Mouse (Mus musculus) monocyte, adult 59 days (primary cell): ENCODE results near the gene U2af1l4. TPM values are rescaled to one million over a fixed set of nuclear protein-coding genes. Genes with fewer than 3 reads are reported as not detected.

Source experiments
- total RNA-seq, 2 experiments: library from RNA; stranded (reverse); gene quantifications; one replicate each; pipeline ENCODE4 v1.2.4; 2023

Gene U2af1l4
- 10 to 100 TPM; 66.5 to 69.1 TPM for total RNA-seq

GRCm38 (mm10) chr7:30563117-30563905 lies at the start of gene U2af1l4, which contains the start of the genes Gm49396 and Psenen:
Gene U2af1l4, plus strand, starts transcription at chr7:30563301.
Gene Gm49396, plus strand, starts transcription at chr7:30563344.
Gene Psenen, minus strand, starts transcription at chr7:30563627.

DNA sequence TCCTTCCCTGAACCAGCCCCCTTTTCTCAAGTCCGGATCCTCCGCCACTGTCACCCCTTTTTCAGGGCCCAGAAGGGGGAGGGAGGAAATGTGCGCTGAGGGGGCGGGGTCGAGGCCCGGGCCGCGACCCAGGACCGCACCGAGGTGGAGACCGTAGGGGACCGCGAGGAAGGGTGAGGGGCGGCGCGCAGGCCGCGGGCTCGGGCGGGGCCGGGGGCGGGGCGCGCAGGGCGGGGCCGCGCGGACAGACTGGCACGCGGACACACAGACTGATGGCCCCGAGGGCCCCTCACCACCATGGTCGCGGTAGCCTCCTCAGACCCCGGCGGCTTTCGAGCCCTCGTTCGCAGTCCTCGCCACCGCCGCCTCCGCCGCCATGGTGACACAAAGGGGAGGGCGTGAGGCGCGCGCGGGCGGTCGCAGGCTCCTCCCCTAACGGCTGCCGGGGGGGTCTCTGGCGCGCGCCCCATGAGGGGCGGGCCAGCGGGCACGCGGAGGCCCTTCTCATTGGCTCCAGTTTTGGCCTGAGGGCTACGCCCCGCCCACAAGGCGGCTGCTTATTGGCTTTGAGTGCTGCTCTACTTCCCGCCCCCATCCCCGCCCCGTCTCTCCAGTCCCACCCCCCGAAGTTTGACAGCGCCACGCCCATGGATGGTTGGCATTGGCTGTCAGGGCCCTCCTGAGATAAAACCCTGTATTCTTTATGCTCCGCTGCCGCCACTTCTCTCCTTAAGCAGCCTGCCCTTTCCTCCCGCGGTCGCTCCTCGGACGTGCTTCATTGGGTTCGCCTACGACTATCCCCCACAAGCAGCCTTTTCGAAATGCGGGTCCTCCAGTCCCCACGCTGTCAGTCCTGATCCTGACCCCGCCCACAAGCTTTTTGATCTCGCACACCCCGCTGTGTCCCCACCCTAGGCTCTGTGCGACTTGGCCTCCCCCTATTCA lies 28.2 kb upstream of the U2af1l4 start, which contains the start of gene Arhgap33:
TSS of gene Arhgap33 (minus strand) at position 428 of the 945 bp plus-strand sequence.

GRCm38 (mm10) chr7:30552102-30553020 lies 10.7 kb upstream of the U2af1l4 start, which contains the start of the genes Hspb6 and Proser3:
Gene Hspb6, plus strand, starts transcription at chr7:30552178.
Gene Proser3, minus strand, starts transcription at chr7:30552299.

GRCm38 (mm10) chr7:30559443-30559954 lies 3.6 kb upstream of the U2af1l4 start, which contains the start of gene Lin37:
Gene Lin37, minus strand, starts transcription at chr7:30559838.

GRCm38 (mm10) chr7:30564970-30565571 lies 2.0 kb downstream of the U2af1l4 start, which contains the start of gene Igflr1:
Gene Igflr1, plus strand, starts transcription at chr7:30565427.

DNA sequence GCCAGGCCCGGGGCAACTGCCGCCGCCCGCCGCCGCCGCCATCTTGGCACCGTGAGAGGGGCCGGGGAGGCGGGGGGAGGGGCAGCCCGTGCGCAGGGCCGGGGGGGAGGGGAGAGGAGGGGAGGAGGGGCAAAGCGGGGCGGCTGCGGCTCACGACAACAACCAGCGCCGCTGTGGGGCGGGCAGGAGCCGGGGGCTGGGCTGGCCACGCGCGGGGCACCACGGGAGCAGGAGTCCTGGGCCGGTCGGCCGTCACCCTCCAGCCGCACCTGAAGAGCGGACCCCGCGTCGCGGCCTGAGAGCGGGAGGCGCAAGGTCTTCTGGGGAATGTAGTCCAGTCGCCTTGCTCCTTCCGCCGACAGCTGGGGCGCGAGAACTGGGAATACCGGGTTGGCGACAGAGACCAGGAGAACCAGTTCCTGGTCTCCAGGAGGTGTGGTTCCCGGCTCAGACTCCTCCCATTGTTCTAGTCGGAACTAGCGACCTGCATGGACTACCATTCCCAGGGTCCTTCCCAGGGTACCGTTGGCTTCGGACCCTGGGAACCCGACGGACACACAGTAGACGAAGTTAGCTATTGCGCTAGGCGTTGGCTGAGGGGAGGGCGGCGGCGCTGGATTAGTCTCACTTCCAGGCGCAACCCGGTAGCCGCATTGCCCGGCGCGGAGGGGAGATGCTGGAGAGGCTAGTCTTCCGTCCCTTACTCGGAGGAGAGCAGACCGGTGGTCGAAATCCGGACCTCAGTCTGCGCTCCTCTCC lies 25.8 kb downstream of the U2af1l4 start, which contains the start of gene Kmt2b:
TSS of gene Kmt2b (minus strand) at position 51 of the 759 bp plus-strand sequence.

GRCm38 (mm10) chr7:30598786-30599185 lies 35.7 kb downstream of the U2af1l4 start, which contains the start of gene Zbtb32:
Gene Zbtb32, minus strand, starts transcription at chr7:30598909.

GRCm38 (mm10) chr7:30612654-30613402 lies 49.7 kb downstream of the U2af1l4 start, which contains the start of gene Upk1a:
Gene Upk1a, minus strand, starts transcription at chr7:30612847.

Other genes starting within 250 kb of the U2af1l4 start
- gene Syne4, start 248.5 kb upstream of the U2af1l4 start, total RNA-seq, result 1 to 10 TPM; 1.9 to 3.4 TPM
- 1 to 10 TPM; 3.8 to 4.6 TPM for gene E130208F15Rik, start 241.6 kb upstream of the U2af1l4 start, total RNA-seq
- gene Sdhaf1, start 239.4 kb upstream of the U2af1l4 start, total RNA-seq, result 10 to 100 TPM; 15.3 to 15.4 TPM
- under 1 TPM in 1 of 2 experiments, not detected in 1; 0.21 TPM for gene Lrfn3, start 200.5 kb upstream of the U2af1l4 start, total RNA-seq
- gene Tyrobp, start 149.5 kb upstream of the U2af1l4 start, total RNA-seq, result 1,000 to 10,000 TPM; 2,439 to 2,603 TPM
- 10 to 100 TPM; 45.6 to 46.9 TPM for gene Hcst, start 143.4 kb upstream of the U2af1l4 start, total RNA-seq
- 100 to 1,000 TPM; 116 to 140 TPM for gene Nfkbid, start 141.6 kb upstream of the U2af1l4 start, total RNA-seq
- 1 to 10 TPM in 1 of 2 experiments, under 1 TPM in 1; 0.81 to 1.6 TPM for gene Aplp1, start 117.8 kb upstream of the U2af1l4 start, total RNA-seq
- gene Kirrel2, start 105.6 kb upstream of the U2af1l4 start, total RNA-seq, result not detected
- not detected for gene Nphs1, start 105.0 kb upstream of the U2af1l4 start, total RNA-seq
- gene Prodh2, start 69.7 kb upstream of the U2af1l4 start, total RNA-seq, result not detected
- 1 to 10 TPM; 1.3 to 2.7 TPM for gene Arhgap33, start 28.2 kb upstream of the U2af1l4 start, total RNA-seq
- 1 to 10 TPM; 2.1 to 3.2 TPM for gene Hspb6, start 11.1 kb upstream of the U2af1l4 start, total RNA-seq
- 10 to 100 TPM in 1 of 2 experiments, 1 to 10 TPM in 1; 5.3 to 10.2 TPM for gene Proser3, start 11.0 kb upstream of the U2af1l4 start, total RNA-seq
- gene Lin37, start 3.5 kb upstream of the U2af1l4 start, total RNA-seq, result 10 to 100 TPM; 31.9 to 38.0 TPM
- gene Gm49396, start within 50 bp of the U2af1l4 start, total RNA-seq, result 1 to 10 TPM; 7.5 to 7.7 TPM
- gene Psenen, start 326 bp downstream of the U2af1l4 start, total RNA-seq, result 100 to 1,000 TPM; 138 to 143 TPM
- gene Igflr1, start 2.1 kb downstream of the U2af1l4 start, total RNA-seq, result 1 to 10 TPM; 2.0 to 5.9 TPM
- gene Kmt2b, start 25.4 kb downstream of the U2af1l4 start, total RNA-seq, result 10 to 100 TPM; 68.9 to 78.9 TPM
- 1 to 10 TPM in 1 of 2 experiments, under 1 TPM in 1; 0.66 to 3.2 TPM for gene Zbtb32, start 35.6 kb downstream of the U2af1l4 start, total RNA-seq
- gene Upk1a, start 49.5 kb downstream of the U2af1l4 start, total RNA-seq, result not detected
- gene Cox6b1, start 62.9 kb downstream of the U2af1l4 start, total RNA-seq, result 100 to 1,000 TPM; 279 to 306 TPM
- not detected for gene Etv2, start 72.6 kb downstream of the U2af1l4 start, total RNA-seq
- 100 to 1,000 TPM in 1 of 2 experiments, 10 to 100 TPM in 1; 92.9 to 103 TPM for gene Rbm42, start 87.0 kb downstream of the U2af1l4 start, total RNA-seq
- gene Haus5, start 101.7 kb downstream of the U2af1l4 start, total RNA-seq, result 10 to 100 TPM in 1 of 2 experiments, 1 to 10 TPM in 1; 9.9 to 12.1 TPM
- gene Pmis2, start 108.3 kb downstream of the U2af1l4 start, total RNA-seq, result not detected
- gene 2200002J24Rik, start 135.6 kb downstream of the U2af1l4 start, total RNA-seq, result not detected
- not detected for gene Atp4a, start 148.9 kb downstream of the U2af1l4 start, total RNA-seq
- gene Tmem147, start 166.2 kb downstream of the U2af1l4 start, total RNA-seq, result 10 to 100 TPM; 51.6 to 63.4 TPM
- not detected for gene Gapdhs, start 180.4 kb downstream of the U2af1l4 start, total RNA-seq
- 1 to 10 TPM; 2.8 to 3.8 TPM for gene Sbsn, start 188.2 kb downstream of the U2af1l4 start, total RNA-seq
- gene Dmkn, start 200.5 kb downstream of the U2af1l4 start, total RNA-seq, result 1 to 10 TPM in 1 of 2 experiments, not detected in 1; 1.3 TPM
- gene Krtdap, start 224.6 kb downstream of the U2af1l4 start, total RNA-seq, result not detected